Mouse (Mus musculus) small intestine, adult 2 months (tissue): ENCODE measurements at regions not wholly inside any gene's neighbourhood (a gene's known extent, or its start where the extent isn't known, plus 50 kb on each side); places are given as distances from the start of the nearest gene placed in this dataset.

Experiments used
- CTCF ChIP-seq: fragments of 200-500 bp; IDR thresholded peaks from 2 replicates; pipeline ENCODE4 v1.5.1; 2012; ENCODE audit warnings: low read depth, mild to moderate bottlenecking, control low read depth, inconsistent platforms, low read length, moderate library complexity, mixed read lengths; ENCODE audit not compliant: insufficient replicate concordance, insufficient read length; ENCODE audit errors: extremely low read depth
- POLR2A ChIP-seq: fragments of 200-500 bp; IDR thresholded peaks from 2 replicates; pipeline ENCODE4 v1.6.1; 2012; ENCODE audit warnings: low read depth, mild to moderate bottlenecking, control low read depth, inconsistent platforms, low read length, moderate library complexity

GRCm38 (mm10) chr12:50712615-50713014 lies 63.7 kb upstream of the Prkd1 start:
- TF ChIP-seq CTCF (no peak), POLR2A (no peak)
